Mouse (Mus musculus) intestine, postnatal 0 days (tissue): ENCODE data around the gene Vmn1r126. TPM values are rescaled to one million over a fixed set of nuclear protein-coding genes. Genes with fewer than 3 reads are reported as not detected.
"Not testable (repeated sequence)": the region's sequence is repeated elsewhere in the genome, so short reads cannot be mapped to it uniquely, and the experiment has no call there.

Experiments used
- ATAC-seq: fragments of 200-750 bp; cut with Nextera tagmentation; 2 replicates; pipeline ENCODE4 v1.8.0; 2017; ENCODE audit warnings: mild to moderate bottlenecking, moderate TSS enrichment, moderate library complexity
- H3K27ac ChIP-seq: fragments of 300-500 bp; sonication (generic); 2 replicates; pipeline ENCODE4 v1.5.1; 2014; ENCODE audit warnings: mild to moderate bottlenecking, low read depth, low read length, moderate library complexity
- H3K27me3 ChIP-seq: fragments of 300-500 bp; sonication (generic); replicated peaks from 2 replicates; pipeline ENCODE4 v1.6.1; 2014; ENCODE audit warnings: low read length, mixed read lengths; ENCODE audit not compliant: control insufficient read depth, insufficient read depth
- H3K36me3 ChIP-seq: fragments of 300-500 bp; sonication (generic); 2 replicates; pipeline ENCODE4 v1.6.1; 2014; ENCODE audit warnings: mild to moderate bottlenecking, moderate library complexity; ENCODE audit not compliant: control insufficient read depth, insufficient read depth
- H3K4me1 ChIP-seq: fragments of 300-500 bp; sonication (generic); replicated peaks from 2 replicates; pipeline ENCODE4 v1.6.1; 2014; ENCODE audit warnings: antibody characterized with exemption, low read length, mixed read lengths; ENCODE audit not compliant: control insufficient read depth, insufficient read depth
- H3K4me2 ChIP-seq: fragments of 300-500 bp; sonication (generic); replicated peaks from 2 replicates; pipeline ENCODE4 v1.6.1; 2014; ENCODE audit warnings: low read depth, mild to moderate bottlenecking, moderate library complexity
- H3K4me3 ChIP-seq: fragments of 300-500 bp; sonication (generic); 2 replicates; pipeline ENCODE4 v1.5.1; 2014; ENCODE audit warnings: low read depth, low read length
- H3K9ac ChIP-seq: fragments of 300-500 bp; sonication (generic); 2 replicates; pipeline ENCODE4 v1.6.1; 2014; ENCODE audit warnings: mild to moderate bottlenecking, low read depth, low read length
- H3K9me3 ChIP-seq: fragments of 300-500 bp; sonication (generic); 2 replicates; pipeline ENCODE4 v1.6.1; 2016; ENCODE audit warnings: mixed run types; ENCODE audit not compliant: control insufficient read depth
- WGBS: fragments of 180-500 bp; shearing (Covaris S2); extraction: QIAGEN DNeasy Blood & Tissue Kit; methylation state at CpG from one replicate; pipeline ENCODE4 v1.1.7; 2014; 5-methylcytosine and 5-hydroxymethylcytosine counted together
- polyA plus RNA-seq: library from polyadenylated mRNA; unstranded; fragments of >200 nt; fragmentation: Nextera tagmentation; extraction: Ambion mirVana; gene quantifications from 2 replicates; pipeline ENCODE4 v1.2.1, GENCODE M21; 2015

The Vmn1r126 gene
- not detected in 2 replicates for polyA plus RNA-seq

GRCm38 (mm10) chr7:21301367-21301766 is at the start of gene Vmn1r126:
Gene Vmn1r126, minus strand, starts transcription at chr7:21301467.
- H3K4me2 ChIP-seq, H3K36me3 ChIP-seq, H3K9ac ChIP-seq, H3K27ac ChIP-seq, H3K4me3 ChIP-seq, H3K4me1 ChIP-seq, H3K27me3 ChIP-seq, H3K9me3 ChIP-seq, ATAC-seq: not testable (repeated sequence)
- WGBS: no CpG with 5 or more reads among the region's 5 CpGs

DNA sequence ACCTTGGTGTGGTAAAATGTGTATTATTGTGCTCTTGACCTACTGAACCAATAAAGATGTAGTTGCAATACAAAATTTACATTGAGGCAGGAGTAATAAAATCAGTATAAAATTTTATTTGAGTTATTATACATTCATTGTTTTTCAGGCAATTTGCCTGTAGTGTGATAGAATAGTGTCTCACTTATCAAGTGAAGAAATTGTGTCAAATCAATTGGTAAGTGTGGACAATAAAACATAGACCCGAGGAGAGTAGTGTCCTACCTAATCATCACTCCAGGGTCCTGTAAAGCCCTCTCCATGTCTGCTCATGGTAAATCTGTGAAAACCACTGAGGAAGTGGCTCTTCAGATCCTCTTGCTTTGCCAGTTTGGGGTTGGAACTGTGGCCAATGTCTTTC is 47.8 kb upstream of the Vmn1r126 start, which contains the start of gene Vmn1r128:
Vmn1r128 (plus strand) TSS at position 301 of the 400 bp plus-strand sequence.
- H3K36me3 ChIP-seq, H3K9ac ChIP-seq, H3K4me2 ChIP-seq, H3K27me3 ChIP-seq, H3K4me3 ChIP-seq, H3K9me3 ChIP-seq, ATAC-seq, H3K27ac ChIP-seq, H3K4me1 ChIP-seq: not testable (repeated sequence)
- WGBS: 72% methylated on average over 1 of the region's 1 CpGs

DNA sequence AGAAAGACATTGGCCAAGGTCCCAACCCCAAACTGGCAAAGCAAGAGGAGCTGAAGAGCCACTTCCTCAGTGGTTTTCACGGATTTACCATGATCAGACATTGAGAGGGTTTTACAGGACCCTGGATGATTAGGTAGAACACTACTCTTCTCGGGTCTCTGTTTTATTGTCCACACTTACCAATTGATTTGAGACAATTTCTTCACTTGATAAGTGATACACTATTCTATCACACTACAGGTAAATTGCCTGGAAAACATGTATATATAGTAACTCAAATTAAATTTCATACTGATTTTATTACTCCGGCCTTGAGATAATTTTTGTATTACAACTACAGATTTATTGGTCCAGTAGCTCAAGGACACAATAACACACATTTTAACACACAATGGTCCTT is 18.5 kb upstream of the Vmn1r126 start, which contains the start of gene Vmn1r127:
Vmn1r127 (minus strand) TSS at position 101 of the 400 bp plus-strand sequence.
- H3K9me3 ChIP-seq, H3K27me3 ChIP-seq, H3K27ac ChIP-seq, H3K36me3 ChIP-seq, H3K4me2 ChIP-seq, ATAC-seq, H3K9ac ChIP-seq, H3K4me1 ChIP-seq, H3K4me3 ChIP-seq: not testable (repeated sequence)
- no CpG with 5 or more reads among the region's 3 CpGs for WGBS

DNA sequence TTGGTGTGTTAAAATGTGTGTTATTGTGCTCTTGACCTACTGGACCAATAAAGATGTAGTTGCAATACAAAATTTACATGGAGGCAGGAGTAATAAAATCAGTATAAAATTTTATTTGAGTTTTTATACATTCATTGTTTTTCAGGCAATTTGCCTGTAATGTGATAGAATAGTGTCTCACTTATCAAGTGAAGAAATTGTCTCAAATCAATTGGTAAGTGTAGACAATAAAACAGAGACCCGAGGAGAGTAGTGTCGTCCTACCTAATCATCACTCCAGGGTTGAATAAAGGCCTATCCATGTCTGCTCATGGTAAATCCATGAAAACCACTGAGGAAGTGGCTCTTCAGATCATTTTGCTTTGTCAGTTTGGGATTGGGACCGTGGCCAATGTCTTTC is 29.4 kb downstream of the Vmn1r126 start, which contains the start of gene Vmn1r125:
Vmn1r125 (plus strand) TSS at position 301 of the 400 bp plus-strand sequence.
- H3K27me3 ChIP-seq, H3K4me3 ChIP-seq, H3K4me2 ChIP-seq, H3K36me3 ChIP-seq, H3K9ac ChIP-seq, H3K4me1 ChIP-seq, H3K27ac ChIP-seq, H3K9me3 ChIP-seq, ATAC-seq: not testable (repeated sequence)
- 67% methylated on average over 3 of the region's 3 CpGs for WGBS

DNA sequence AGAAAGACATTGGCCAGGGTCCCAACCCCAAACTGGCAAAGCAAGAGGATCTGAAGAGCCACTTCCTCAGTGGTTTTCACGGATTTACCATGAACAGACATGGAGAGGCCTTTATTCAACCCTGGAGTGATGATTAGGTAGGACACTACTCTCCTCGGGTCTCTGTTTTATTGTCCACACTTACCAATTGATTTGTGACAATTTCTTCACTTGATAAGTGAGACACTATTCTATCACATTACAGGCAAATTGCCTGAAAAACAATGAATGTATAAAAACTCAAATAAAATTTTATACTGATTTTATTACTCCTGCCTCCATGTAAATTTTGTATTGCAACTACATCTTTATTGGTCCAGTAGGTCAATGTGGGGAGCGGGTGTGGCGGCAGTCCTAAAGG is 40.8 kb downstream of the Vmn1r126 start, which contains the start of gene Vmn1r124:
Vmn1r124 (minus strand) TSS at position 101 of the 400 bp plus-strand sequence.
- 72% methylated on average over 4 of the region's 4 CpGs for WGBS
- not testable (repeated sequence) for H3K27me3 ChIP-seq, H3K4me2 ChIP-seq, H3K36me3 ChIP-seq, H3K27ac ChIP-seq, H3K9me3 ChIP-seq, H3K4me3 ChIP-seq, H3K9ac ChIP-seq, ATAC-seq, H3K4me1 ChIP-seq

Other genes starting within 250 kb of the Vmn1r126 start
- not detected in 2 replicates for gene Vmn1r120, start 247.7 kb downstream of the Vmn1r126 start, polyA plus RNA-seq
- gene Vmn1r121, start 203.0 kb downstream of the Vmn1r126 start, polyA plus RNA-seq: not detected in 2 replicates
- gene Vmn1r122, start 167.3 kb downstream of the Vmn1r126 start, polyA plus RNA-seq: not detected in 2 replicates
- gene Vmn1r123, start 139.3 kb downstream of the Vmn1r126 start, polyA plus RNA-seq: not detected in 2 replicates
- not detected in 2 replicates for gene Gm5157, start 111.0 kb downstream of the Vmn1r126 start, polyA plus RNA-seq
- not detected in 2 replicates for gene Vmn1r124, start 40.9 kb downstream of the Vmn1r126 start, polyA plus RNA-seq
- gene Vmn1r125, start 29.3 kb downstream of the Vmn1r126 start, polyA plus RNA-seq: not detected in 2 replicates
- not detected in 2 replicates for gene Vmn1r127, start 18.4 kb upstream of the Vmn1r126 start, polyA plus RNA-seq
- not detected in 2 replicates for gene Vmn1r128, start 47.9 kb upstream of the Vmn1r126 start, polyA plus RNA-seq
- gene Vmn1r129, start 59.8 kb upstream of the Vmn1r126 start, polyA plus RNA-seq: not detected in 2 replicates
- gene Gm6882, start 131.3 kb upstream of the Vmn1r126 start, polyA plus RNA-seq: not detected in 2 replicates
- gene Vmn1r130, start 210.3 kb upstream of the Vmn1r126 start, polyA plus RNA-seq: not detected in 2 replicates
- not detected in 2 replicates for gene Vmn1r131, start 244.6 kb upstream of the Vmn1r126 start, polyA plus RNA-seq